Mouse (Mus musculus): ENCODE measurements around the gene Gm17545.
A peak's percentile ranks its signal among the peaks of the same experiment; 100 is the strongest.

Gm17545 gene

DNA sequence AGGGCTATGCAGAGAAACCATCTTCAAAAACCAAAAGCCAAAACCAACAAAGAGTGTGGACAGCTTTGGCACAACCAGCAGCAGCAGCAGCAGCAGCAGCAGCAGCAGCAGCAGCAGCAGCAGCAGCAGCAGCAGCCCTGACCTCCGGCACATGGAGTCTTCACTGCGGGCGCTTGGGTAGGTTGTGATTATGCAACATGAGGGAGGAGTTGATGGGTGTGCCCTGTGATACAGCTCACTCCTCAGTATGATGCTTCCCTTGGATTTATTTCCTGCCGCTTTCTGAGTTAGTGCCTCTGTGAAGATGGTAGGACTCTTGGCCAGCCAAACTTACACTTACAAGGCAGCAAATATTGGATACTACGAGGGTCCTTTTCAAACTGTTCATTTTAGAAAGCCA lies 6.9 kb upstream of the Gm17545 start:
- DNase-seq = no peak

DNA sequence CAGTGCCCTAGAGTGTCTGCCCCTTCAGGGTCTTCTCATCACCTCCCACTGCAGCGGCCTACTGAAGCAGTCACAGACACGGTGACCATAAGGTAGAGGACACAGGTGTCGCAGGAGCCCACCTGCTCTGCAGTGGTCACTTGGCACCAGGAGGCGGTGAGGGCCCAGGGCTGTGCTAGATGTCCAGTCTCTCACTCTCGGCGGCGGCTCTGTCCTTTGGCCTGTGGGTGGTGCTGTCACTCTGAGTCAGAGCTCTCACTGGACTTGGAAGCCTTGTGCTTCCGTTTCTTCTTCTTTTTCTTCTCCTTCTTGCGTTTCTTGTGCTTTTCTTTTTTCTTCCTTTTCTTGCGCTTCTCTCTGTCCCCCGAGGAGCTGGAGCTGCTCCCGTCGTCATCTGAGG lies 5.7 kb upstream of the Gm17545 start:
- DNase-seq = no peak

DNA sequence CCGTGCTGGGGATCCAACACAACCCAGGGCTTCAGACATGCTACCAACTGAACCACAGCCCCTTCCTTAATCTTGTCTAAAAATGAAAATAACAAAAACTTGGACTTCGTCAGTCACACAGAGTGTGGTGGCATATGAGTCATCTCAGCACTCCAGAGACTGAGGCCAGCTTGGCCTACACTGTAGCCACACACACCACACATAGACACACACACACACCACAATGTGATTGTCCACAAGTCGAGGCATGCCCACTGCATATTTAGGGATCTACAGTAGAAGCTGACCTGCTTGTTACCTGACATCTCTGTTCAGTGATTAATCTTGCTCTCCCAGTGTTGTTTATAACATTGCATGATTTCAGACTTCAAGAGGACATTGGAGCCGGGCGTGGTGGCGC lies 4.9 kb upstream of the Gm17545 start:
- DNase-seq = no peak

DNA sequence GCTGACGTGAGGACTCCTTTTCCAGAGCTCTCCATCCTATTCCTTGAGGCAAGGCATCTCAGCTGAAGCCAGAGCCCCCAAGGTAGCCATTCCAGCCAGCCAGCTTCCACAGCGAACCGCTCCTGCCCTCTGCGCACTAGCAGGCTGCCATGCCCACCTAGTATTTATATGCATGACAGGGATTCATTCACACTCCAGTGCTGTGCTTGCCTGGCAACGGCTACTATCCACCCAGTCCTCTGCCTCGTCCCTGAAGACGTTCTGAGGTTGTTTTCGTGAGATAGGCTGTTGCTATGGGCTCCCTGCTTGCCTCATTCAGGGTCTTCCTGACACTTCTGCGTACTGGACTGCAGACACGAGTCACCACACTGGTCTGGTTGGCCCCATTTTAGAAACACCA lies 1.4 kb upstream of the Gm17545 start:
- no peak for DNase-seq

DNA sequence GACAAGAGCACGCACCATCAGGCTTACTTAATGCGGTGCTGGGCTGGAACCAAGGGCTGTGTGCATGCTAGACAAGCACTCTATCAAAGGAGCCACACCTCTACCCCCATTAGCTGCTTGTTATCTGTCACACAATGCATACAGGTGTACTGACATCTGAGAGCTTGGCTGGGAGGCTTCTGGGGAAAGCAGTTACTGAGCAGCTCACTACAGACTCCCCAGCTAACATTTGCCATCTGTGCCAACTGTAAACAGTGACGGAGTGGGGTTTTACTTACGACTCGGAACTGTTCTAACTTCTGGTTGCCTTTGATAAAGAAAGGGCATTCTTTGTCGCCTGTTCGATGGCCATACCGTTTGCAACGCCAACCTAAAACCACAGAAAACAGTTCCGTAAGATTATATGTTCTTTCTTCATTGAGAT lies 577 bp upstream of the Gm17545 start:
- DNase-seq = no peak

DNA sequence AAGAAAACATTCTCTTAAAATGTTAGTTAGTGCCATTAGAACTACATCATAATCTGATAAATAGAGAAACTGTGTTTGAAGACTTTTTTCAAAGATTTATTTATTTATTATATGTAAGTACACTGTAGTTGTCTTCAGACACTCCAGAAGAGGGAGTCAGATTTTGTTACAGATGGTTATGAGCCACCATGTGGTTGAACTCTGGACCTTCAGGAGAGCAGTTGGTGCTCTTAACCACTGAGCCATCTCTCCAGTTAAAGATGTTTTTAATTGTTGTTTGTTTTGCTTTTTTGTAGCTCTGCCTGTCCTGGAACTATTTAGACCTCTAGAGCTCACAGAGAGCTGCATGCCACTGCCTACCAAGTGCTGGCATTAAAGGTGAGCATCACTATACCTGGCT lies 951 bp downstream of the Gm17545 start:
- no peak for DNase-seq

DNA sequence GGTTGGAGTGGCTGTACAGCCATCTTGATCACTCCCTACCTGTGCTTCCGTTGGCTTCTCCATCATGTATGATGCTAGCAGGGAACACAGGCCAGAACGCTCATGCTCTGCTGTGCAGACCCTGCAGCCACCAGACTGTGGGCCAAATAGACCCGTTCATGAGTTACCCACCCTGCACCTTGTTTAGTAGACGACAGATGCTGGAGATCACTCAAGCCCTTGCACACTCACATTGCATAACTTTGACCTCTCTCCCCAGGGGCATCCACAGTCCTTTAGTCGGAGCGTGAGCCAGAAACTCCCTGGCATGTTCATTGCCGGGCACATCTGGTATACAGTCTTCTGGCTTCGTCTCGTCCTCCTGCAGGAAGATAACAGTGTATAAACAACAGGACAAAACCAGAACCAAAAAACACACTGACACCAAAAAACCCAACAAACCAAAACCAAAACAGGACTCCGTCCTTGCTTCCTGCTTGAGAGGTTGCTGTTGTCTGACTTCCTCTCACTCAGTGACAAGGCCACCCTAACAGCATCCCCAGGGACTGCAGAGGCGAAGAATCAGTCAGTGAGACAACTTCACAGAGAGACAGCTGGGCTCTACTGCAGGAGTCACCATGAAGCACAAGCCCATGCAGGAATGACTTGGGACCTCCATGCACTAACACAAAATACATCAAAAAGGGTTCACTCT lies 3.2 kb downstream of the Gm17545 start:
- no peak for DNase-seq

DNA sequence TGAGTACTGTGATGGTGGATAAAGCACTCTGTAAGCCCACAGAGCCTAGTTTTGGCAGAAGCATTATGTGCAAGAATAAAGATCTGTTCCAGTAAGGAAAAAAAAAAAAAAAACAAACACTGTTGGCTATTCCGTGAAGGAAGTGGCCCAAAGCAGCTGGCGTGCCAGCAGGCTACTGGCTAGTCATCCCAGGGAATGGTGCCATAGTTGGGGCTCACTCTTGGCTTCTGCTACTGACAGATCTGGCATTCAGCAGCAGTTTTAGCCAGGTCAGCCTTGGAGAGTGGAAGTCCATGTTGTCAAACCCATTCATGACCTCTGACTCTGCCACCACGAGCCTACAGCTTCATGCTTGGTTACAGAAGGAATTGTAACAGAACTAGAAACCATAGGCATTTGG lies 7.9 kb downstream of the Gm17545 start:
- peak; percentile 21 for DNase-seq

DNA sequence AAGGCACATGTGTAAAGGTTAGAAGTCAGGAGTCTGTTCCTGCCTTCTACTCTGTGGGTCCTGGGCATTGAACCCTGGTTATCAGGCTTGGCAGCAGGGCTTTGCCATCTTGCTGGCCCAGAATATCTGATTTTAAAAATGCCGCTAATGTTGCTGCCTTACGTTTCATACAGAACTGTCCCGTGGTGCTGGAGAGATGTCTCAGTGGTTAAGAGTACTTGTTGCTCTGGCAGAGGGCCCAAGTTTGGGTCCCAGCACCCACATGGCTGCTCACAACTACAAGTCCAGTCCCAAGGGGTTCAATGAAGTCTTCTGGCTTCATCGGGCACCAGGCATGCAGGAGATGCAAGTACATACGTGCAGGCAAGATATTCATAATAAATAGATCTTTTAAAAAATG lies 12.1 kb downstream of the Gm17545 start:
- DNase-seq = no peak

DNA sequence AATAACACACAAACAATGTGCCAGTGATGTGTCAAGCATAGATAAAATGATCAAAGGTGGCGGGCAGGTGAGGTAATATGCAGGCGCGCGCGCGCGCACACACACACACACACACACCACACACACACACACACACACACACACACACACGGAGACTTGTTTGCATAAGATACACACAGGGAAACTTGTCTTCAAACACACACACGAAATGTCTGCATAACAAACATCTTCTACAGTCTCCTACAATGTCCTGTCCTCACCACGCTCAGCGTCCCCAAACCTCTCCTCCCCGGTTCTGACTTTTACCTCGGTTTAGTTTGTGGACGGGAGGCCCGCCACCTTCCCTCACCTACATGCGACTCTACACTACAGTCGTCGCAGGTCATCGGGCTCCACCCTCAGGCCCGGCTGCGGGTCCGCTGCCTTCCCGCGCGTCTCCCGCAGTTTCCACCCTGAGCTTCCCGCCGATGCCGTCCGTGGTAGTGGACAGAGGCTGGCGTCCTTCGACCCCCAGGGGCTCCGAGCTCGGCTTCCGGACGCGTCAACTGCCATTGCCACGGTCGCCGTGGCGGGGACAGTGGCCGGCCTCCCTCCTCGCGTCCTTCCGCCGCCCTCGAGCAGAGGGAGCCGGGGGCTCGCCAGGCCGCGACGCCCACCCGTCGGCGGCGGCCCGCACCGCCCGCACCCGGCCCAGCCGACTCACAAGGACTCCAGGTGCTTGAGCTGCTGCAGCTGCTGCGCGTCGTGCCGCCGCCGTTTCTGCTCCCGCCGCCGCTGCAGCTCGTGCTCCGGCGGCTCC lies 13.5 kb downstream of the Gm17545 start:
- DNase-seq = peak; percentile 37

DNA sequence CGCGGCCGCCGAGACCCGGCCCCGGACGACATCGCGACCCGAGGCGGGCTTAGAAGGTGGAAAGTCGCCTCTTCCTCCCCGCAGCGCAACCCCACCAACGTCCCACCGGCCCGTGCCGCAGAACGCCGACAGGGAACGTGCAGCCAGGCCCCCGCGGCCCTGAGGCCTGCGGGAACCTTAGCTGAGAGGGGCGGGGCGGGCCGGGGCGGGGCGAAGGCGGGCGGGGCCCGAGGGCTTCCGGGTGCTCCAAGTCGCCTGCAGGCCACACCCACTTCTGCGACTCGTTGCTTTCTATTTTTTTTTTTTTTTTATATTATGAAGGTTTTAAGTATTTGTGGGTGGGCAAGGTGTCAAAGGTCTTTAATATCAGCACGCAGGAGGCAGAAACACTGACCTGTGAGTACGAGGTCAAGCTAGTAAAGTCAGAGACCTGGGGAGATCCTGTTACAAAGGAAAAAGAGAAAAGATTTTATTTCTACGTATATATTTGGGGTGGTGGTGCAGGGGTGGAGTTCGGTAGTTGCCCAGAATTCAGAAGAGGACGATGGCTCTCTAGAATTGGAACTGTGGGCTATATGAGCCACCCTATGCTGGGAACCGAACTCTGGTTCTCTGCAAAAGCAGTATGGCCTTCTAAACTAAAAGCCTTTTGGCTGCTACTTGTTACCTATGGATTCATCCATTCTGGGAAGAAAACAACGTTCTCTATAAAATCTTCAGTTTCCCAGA lies 14.2 kb downstream of the Gm17545 start:
- DNase-seq = peak; percentile 69

DNA sequence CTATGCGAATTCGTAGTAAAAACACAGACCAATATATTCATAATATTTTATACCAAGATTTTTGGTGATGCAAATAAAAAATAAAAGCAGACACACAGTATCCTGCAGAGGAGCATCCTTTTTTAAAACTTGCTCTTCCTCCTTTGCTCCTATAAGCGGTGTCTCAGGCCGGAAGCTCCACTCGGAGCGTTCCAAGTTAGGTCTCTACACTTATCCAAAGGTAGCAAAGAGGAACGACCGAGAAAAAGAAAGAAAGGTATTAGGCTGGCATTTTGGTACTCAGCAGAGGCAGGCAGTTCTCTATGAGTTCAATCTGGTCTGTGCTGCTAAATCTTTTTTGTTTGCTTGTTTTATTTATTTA lies 14.8 kb downstream of the Gm17545 start:
- DNase-seq = no peak

DNA sequence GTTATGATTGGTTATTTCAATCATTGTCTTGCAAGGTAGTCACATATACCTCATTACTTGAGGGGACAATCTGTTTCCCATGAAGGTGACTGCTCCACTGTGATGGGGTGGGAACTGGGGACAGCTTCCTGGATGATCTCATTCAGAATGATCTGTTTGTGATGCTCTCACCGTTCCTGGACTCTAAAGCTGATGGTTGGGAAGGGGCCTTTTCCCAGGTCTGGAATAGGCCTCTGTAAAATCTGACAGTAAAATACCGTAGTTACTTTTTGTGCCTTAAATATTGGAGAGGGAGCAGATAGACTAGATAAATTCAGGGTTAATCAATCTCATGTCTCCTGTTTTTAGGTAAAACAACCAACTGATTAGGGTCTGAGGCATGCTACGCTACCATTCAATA lies 15.6 kb downstream of the Gm17545 start, which contains the start of gene Rp9:
Gene Rp9 (minus strand): TSS at position 101 of the 400 bp plus-strand sequence.
- DNase-seq = no peak

DNA sequence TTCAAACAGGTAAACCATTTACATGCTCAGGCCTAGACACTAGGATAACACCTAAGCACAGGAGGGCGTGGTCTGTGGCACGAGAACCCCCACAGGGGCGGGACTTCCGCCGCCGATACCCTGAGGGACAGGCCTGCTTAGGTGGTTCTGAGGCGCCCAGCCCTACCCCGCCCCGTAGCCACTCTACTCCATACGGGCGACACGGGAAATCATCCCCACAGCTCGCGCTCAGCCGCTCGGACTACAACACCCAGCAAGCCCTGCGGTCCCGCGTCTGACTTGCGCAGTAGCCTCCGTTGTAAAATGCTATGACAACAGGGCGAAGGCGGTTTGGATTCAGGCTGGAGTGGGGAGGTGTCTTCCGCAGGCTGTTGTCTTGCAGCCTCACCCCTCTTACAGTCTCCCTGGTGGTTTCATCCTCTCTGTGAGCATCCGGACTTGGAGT lies 21.4 kb downstream of the Gm17545 start, which contains the start of gene Bbs9:
Gene Bbs9 (plus strand): TSS at position 292 of the 445 bp plus-strand sequence.
- peak; percentile 91 for DNase-seq

DNA sequence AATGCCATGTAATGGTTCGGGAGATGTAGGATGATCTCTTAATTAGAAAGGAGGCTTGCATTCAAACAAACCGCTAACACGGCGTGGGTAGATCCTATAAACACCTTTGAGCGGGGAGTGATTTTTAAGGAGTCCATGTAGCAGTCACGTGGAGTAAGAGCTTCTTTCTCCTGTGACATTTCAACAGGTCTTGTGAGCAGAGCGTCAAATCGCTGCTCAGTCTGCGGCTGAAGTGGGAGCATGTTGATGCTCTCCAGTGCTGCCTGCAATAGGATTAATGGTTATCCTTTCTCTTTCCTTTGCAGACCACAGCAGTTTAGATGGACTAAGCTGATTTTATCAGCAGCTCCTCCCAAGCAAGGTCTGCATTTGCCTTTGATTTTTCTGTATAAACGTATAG lies 22.2 kb downstream of the Gm17545 start:
- DNase-seq = no peak

DNA sequence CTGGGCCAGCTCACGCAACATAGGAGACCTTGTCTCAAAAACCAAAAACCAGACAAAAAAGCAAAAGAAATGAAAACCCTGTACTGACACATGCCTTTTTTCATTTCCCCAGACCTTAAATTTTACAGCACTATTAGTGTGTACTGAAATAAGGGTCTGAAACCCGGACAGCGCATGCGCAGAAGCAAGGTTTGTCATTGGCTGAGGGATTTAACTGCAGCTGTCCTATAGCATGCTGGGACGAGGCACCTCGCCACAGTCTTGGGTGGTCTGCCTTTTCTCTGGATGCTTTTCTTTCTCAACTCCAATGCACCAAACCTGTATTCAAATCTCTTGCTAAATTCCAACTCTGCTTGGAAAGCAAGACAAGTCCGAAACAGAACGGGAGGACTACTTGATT lies 24.9 kb downstream of the Gm17545 start:
- no peak for DNase-seq

DNA sequence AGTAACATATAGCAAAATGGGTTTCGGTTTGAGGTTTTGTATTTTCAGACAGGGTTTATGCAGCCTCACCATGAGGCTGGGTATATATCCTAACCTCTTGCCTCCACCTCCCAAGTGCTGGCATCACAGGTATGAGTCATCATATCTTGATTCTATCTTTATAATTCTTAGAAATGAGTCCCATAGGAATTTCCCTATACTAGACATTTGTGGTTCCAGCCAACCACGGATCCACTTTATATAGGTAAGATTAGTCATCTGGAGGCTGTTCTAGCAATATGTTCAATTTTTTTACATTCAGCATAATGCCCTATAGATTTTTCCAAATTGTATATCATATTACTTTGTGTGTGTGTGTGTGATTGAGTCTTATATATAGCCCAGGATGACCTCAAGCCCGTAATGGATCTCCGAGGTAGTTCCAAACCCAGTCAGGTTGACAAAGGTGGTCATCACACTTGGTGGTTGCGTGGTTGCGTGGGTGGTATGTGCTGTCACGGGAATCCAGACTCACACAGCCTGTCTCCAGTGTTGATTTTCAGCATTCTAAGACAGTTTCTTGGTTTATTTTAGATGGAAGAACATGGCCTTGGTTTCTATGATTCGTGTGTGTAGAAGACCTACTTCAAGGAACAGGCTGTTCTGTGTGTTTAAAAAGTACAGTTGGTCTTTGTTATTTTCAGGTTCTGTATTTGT lies 29.9 kb downstream of the Gm17545 start:
- DNase-seq = no peak

DNA sequence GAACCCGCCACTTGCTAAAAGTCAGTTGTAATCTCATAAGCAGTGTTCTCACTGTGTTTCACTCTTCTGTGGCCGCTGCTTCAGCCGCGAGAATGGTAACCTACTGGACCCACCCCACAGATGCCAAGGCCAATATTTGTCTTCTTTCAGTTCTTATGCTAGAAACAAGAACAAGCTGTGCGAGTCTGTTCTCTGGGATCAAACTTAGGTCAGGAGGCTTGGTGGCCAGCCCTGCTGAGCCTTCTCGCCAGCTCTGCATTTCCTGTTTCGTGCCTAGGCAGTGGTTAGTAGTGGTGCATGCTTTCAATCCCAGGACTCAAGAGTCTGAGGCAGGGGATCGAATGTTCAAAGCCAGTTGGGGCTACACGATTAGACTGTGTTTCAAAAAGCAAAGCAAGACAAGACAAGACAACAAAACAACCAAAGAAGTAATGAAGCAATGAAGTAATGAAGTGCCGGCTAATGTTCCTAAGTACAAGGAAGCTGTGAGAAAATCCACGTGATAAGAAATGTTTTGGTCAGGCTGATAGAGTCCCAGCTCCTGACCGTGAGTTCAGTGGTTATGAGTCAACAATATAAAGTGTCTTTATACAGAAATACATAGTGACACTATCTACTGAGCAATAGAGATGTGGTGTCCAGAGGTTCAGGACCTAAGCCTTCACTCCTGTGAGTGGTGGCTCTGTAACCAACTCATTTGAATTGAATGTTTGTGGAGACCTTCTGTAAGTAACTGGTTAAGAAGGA lies 30.6 kb downstream of the Gm17545 start:
- DNase-seq = peak; percentile 9

DNA sequence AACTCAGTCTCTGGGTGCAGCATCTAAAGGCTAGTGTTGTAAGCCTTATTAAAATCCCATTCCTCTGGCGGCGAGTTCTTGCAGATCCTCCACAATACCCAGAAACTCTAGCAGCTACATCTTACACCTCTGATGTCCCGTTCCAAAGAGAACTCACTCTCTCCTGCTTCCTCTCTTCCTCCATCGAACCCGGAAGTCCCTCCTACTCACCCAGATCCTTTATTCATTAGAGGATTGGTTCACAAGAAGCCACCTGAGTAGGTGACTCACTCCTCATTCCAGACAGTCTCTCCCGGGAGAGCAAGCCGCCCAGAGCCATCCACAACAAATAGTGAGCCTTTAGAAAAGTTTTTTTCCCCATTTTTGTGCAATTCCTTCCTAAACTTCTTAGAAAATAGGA lies 32.1 kb downstream of the Gm17545 start:
- DNase-seq = no peak

DNA sequence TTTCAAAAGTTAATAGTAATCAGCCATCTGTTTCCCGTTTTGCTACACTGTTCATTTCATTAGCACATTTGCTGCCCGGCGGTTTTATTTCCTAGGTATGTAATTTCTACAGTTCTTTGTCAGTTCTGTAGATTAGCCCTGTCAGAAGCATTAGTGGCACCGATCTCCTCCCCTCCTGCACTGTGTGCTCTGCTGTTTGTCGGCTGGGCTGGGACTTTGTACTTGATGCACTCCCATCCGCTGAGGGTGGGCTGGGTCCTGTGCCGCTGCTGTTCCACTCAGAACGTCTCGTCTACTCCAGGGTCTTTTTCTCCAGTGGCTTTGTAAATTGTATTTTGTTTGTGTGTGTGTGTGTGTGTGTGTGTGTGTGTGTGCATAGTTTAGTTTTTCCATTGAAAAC lies 34.9 kb downstream of the Gm17545 start:
- no peak for DNase-seq

DNA sequence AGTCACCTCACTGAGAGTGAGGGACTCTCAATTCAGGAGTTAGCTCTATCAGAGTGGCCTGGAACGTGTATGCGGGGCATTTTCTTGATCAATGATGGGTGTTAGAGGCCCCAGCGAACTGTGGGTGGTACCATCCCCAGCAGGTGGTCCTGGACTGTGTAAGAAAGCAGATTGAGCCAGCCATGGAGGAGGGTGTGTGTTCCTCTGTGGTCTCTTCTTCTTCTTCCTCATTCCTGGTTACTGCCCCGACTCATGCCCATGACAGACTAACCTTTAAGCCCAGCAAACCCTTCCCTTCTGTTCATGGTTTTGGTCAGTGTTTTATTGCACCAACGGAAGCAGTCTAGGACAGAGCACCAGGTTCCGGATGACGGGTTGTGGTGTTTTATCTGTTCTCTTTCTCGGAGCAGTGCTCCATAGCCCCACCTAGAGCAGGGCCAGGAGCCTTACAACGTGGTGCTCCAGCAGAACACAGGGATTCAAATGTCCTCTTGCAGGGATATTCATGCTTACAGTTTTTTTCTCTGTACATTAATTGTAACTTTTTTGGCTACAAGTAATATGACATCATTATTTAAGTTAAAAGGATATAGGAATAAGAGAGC lies 40.2 kb downstream of the Gm17545 start:
- no peak for DNase-seq

DNA sequence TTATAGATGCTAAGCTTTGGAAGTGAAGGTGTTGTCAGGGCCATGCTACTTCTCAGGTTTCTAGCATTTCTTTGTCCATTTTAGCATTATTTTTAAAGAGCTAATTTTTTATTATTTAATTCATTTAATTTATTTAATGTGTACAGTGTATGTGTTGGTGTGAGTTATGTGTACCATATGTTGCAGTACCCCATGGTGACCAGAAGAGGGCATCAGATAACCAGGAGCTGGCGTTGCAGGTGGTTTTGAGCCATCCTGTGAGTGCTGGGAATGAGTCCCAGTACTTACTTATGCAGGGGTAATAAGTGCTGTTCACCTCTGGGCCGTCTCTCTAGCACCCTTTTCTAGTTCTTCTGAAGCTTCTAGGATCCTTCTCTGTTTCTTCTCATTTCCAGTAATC lies 41.0 kb downstream of the Gm17545 start:
- no peak for DNase-seq
